Mouse (Mus musculus) stomach, postnatal 0 days (tissue): Measurements from ENCODE around the gene Parp11.

Experiments used
- CTCF ChIP-seq: IDR thresholded peaks from 2 replicates; pipeline ENCODE4 v1.5.1; 2016; ENCODE audit warnings: antibody characterized with exemption, low read depth, mild to moderate bottlenecking, moderate library complexity
- EP300 ChIP-seq: optimal IDR thresholded peaks from 2 replicates; pipeline ENCODE3; 2016; ENCODE audit warnings: antibody characterized with exemption

DNA sequence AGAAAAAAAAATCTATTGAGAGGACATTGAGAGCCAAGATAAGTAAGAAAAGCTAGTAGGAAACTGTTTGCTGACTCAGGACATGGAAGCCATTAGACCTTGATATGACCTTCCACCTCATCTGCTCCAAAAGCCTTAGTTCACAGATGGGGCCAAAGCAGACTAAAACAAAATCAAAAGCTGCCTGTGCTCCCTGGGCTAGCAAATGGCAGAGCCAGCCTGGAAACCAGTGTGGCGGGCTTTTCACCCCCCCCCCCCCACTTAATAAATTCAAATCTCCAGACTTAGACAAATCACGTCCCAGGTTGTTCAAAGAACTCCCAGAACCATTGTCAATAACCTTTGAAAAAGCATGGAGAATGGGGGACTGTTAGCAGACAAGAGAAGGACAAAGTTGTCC, 2.7 kb upstream of the Parp11 start:
- TF ChIP-seq CTCF, result no peak
- no peak for TF ChIP-seq EP300
